9 mouse cellular contexts compared by ENCODE assay signal in genomic region chr17:48602554-48602953, GRCm38 (mm10).
DNase-seq lines count a peak whose midpoint lies in the region; ATAC-seq and TF ChIP-seq lines count a peak whose summit lies in the region.
"Had no signal": no experiment of that assay in that cellular context is flagged by ENCODE, and none has a peak within 500 bp of the region (broad histone marks: within the 10 kb centered on the region; RNA-seq: fewer than 3 reads in every experiment).

No protein-coding gene starts in this region.

- H3K4me1 ChIP-seq in forebrain, embryonic 13.5 days = no peaks in the 10 kb centered on the region
- H3K4me1 ChIP-seq in limb, embryonic 10.5 days = 0 out of 2 replicates have a peak, but pooled peaks cover 11% of the 10 kb centered on the region
- no peaks in the 10 kb centered on the region for H3K4me1 ChIP-seq in thymus, adult 2 months (replicated peaks; ENCODE audit: control insufficient read depth, insufficient read depth, low read length)
- H3K4me1 ChIP-seq: liver, embryonic 15.5 days had no signal

- no peak overlapping the region for H3K4me2 ChIP-seq in forebrain, embryonic 13.5 days
- H3K4me2 ChIP-seq: liver, embryonic 15.5 days had no signal

- no peak for TF ChIP-seq POLR2A in thymus, adult 2 months (IDR thresholded peaks at IDR 0.05; ENCODE audit: control insufficient read depth, extremely low read depth, insufficient read depth, low read length, poor library complexity)

- H3K9ac ChIP-seq in forebrain, embryonic 13.5 days = no peak overlapping the region
- H3K9ac ChIP-seq: liver, embryonic 15.5 days had no signal

- peak; percentile 76; the same call in 1 of the 2 replicates for TF ChIP-seq CTCF in thymus, adult 2 months (IDR thresholded peaks at IDR 0.05; ENCODE audit: borderline replicate concordance, control insufficient read depth, extremely low read depth, insufficient read depth, low read length, poor library complexity)

- no peaks in the 10 kb centered on the region for H3K9me3 ChIP-seq in forebrain, embryonic 13.5 days (replicated peaks)
- H3K9me3 ChIP-seq in limb, embryonic 10.5 days (replicated peaks) = no peaks in the 10 kb centered on the region
- H3K9me3 ChIP-seq: liver, embryonic 15.5 days had no signal

- H3K27me3 ChIP-seq in forebrain, embryonic 13.5 days = 0 out of 2 replicates have a peak, but pooled peaks cover 4% of the 10 kb centered on the region
- H3K27me3 ChIP-seq in limb, embryonic 10.5 days (ENCODE audit: low read depth, poor library complexity, severe bottlenecking) = no peaks in the 10 kb centered on the region
- no peaks in the 10 kb centered on the region for H3K27me3 ChIP-seq in thymus, adult 2 months (ENCODE audit: control insufficient read depth, insufficient read depth, low read length)
- H3K27me3 ChIP-seq: liver, embryonic 15.5 days had no signal

- DNase-seq in layer of hippocampus, adult 11-12 months (ENCODE audit: low spot score) = peak; percentile 51
- no peak for DNase-seq in layer of hippocampus, adult 9-10 months (ENCODE audit: low spot score)
- peak; percentile 69 for DNase-seq in cerebellum, adult 11 months
- peak; percentile 60 for DNase-seq in kidney, adult 18-20 months
- peak; percentile 66 for DNase-seq in limb, embryonic 10.5 days (ENCODE audit: low spot score)
- peak; percentile 78 for DNase-seq in naive thymus-derived CD4-positive, alpha-beta T cell, adult 2 months (ENCODE audit: low read depth)
- peak; percentile 72 for DNase-seq in thymus, adult 2 months

- no peaks in the 10 kb centered on the region for H3K36me3 ChIP-seq in forebrain, embryonic 13.5 days (ENCODE audit: poor library complexity, severe bottlenecking)
- H3K36me3 ChIP-seq in limb, embryonic 10.5 days = no peaks in the 10 kb centered on the region
- H3K36me3 ChIP-seq in thymus, adult 2 months (ENCODE audit: control insufficient read depth, insufficient read depth, low read length) = no peaks in the 10 kb centered on the region
- H3K36me3 ChIP-seq: liver, embryonic 15.5 days had no signal

- no peak overlapping the region for H3K4me3 ChIP-seq in forebrain, embryonic 13.5 days
- H3K4me3 ChIP-seq in limb, embryonic 10.5 days = no peak overlapping the region
- H3K4me3 ChIP-seq in thymus, adult 2 months (ENCODE audit: control insufficient read depth, insufficient read depth, low read length) = no peak overlapping the region
- H3K4me3 ChIP-seq: liver, embryonic 15.5 days had no signal

- H3K27ac ChIP-seq in forebrain, embryonic 13.5 days = no peak overlapping the region
- H3K27ac ChIP-seq in limb, embryonic 10.5 days = no peak overlapping the region
- H3K27ac ChIP-seq in thymus, adult 2 months (ENCODE audit: control insufficient read depth, insufficient read depth, low read length) = no peak overlapping the region
- H3K27ac ChIP-seq: liver, embryonic 15.5 days had no signal

- ATAC-seq in forebrain, embryonic 13.5 days = peak; percentile 65

- 4% methylated on average over 6 of the region's 6 CpGs for WGBS in forebrain, embryonic 13.5 days
- WGBS in limb, embryonic 10.5 days = 11% methylated on average over 6 of the region's 6 CpGs
- 4% methylated on average over 6 of the region's 6 CpGs for WGBS in thymus, adult 2 months
